Mouse (Mus musculus): Measurements from ENCODE around the gene Lclat1.
"Not testable (repeated sequence)": the region's sequence is repeated elsewhere in the genome, so short reads cannot be mapped to it uniquely, and the experiment has no call there.

The Lclat1 gene

DNA sequence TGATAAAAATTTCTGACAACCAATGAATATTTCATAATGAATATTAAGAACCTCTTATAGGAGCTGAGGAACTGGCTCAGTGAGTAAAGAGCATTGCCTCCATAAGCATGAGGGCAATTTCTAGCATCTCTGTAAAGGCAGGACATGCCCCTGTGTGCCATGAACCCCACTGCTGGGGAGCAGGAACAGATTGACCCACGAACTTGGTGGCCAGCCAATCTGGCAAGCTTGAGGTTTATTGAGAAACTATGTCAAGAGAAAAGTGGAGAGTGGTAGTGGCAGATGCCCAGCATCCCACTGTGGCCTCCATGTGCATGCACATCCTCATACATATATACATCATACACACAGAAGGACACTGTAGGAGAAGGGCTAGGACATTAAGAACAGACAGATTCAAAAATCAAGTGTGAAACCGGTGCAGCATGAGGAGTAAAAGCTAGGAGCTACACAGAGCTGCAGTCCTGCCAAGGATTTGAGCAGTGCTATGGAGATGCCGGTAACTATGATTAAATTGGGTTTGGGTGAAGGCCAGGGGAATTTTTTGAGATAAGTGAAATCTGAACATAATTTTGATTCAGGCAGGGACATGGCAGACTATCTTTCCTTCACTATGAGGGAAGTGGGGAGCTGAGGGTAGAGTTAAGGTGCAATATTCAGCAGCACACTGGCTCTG is 129.5 kb downstream of the Lclat1 start:
- no peak for DNase-seq (ENCODE audit: low spot score in 2 of 2)

DNA sequence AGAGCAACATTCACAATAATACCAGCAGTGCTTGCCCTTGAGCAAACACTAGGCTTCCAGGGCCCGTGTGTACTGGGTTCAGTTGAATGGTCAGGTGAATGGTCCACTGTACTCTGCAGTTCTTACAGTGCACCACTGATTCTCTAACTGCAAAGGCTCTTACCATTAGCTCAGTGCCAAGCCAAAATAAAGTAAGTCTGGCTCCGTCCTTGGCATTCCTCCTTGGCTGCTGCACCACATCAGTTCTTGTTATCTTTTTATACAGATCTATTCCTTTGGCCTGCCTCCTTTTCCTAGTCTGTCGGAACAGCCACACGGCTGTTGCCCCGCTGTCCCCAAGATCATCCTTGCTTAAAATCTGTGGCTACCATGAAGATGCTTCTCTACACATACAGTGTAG is 130.7 kb downstream of the Lclat1 start:
- no peak for DNase-seq (ENCODE audit: low spot score in 2 of 2)

DNA sequence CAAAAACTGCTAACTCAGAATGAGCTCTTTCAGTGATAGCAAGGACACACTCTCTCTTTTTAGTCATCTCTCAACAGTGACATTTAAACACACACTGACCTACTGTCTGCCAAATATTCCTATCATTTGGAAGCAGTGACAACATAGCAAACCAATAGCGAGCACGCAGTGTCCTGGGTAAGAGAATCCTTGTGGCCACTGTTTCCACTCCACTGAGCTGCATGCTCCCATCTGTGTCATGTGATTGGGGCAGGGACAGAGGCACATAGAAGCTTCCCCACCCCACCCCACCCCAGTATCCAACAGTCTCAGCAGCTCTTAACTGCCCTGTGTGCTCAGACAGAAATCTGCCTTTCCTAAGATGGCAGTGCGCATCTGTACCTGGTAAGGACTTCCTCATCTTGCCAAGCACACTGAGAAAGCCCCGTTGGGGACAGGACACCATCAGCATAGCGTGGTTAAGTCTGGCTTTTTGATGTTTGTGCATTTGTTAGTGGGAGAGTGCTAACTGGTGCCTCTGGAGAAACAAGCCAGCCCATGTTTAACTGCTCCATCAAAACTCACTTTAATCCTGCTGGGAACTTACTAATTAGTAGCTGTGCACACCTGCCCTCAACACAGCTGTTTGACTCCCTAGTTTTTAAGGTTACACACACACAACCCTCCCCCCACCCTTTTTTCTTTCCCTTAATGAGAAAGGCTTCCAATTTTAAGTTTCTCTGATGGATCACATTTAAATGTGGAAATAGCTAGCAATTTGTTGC is 133.5 kb downstream of the Lclat1 start:
- no peak for DNase-seq (ENCODE audit: low spot score in 2 of 2)

DNA sequence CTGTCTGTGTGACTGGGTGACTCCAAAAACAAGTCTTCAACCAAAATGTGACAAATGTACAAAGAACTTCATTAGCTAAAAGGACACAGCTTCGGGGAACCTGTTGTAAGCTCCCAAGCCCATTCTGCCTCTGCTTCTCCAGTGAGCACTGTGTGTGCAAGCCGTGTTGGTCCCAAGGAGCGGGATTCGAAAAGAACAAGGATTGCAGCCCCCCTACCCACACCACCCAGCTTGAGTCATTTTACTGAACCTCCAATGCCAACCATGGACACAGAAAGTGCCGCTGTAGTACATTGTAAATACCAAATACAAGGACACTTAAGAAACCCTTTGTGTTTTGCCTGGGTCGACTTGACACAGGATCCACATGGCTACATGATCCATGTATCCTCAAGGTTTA is 135.9 kb downstream of the Lclat1 start:
- DNase-seq (ENCODE audit: low spot score in 2 of 2): no peak

DNA sequence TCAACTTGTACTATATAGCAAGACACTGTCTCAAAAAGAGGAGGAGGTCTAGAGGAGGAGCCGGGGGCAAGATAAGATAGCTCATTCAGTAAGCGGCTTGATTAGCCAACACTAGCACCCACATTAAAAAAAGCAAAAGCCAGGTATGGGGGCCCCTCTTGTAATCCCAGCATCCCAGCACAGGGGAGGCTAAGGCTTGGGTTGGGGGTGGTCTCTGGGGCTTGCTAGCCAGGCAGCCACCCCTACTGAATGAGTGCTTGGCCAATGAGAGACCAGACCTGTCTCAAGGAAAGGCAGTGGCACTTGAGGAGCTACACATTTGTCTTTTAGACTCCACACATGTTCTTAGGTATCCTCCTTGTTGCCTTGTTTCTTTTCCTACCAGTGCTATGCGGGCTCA is 136.8 kb downstream of the Lclat1 start:
- no peak for DNase-seq (ENCODE audit: low spot score in 2 of 2)

DNA sequence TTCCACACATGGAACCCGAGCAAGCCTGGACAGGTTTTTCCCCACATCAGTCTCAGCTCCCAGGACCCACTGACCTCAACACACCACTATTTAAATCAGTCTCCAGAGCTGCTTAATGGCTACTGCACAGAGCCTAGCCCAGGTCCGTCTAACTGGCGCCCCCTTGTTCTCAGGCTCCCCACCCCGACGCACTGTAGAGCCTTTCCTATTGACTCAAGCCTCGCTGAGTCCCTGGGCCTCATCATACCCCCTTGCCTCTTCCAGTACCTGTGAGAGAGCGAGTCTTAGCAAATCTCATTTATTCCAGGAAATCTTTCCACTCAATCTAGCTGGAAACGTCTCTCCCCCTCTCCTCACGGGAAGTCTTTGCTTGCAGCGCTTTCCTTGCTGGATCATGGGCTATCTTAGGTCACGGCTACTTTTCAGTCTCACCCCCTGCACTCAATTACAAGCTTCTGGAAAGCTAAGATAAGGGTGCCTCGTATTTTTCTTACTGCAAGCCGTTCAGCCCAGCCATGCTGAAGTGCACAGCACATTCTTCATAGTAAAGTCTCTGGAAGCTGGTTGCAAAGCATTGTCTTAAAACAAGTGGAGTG is 137.4 kb downstream of the Lclat1 start:
- DNase-seq (ENCODE audit: low spot score in 2 of 2): no peak

DNA sequence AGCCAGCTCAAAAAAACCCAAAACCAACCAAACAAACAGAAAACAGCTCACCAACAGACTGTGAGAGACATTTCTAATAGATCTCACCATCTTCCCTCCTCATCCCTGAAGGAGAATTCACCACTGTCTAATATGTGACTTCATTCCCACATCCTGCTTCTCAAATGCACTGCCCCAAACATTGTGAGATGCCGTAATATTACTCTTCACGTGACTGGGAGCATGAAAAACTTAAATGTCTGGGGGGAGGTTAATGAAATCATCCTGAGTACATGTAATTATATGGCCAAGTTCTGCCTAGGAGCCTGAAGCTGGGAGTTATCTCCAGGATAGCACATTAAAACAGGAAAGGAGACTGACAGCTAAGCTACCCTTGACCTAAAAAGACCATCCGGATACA is 138.3 kb downstream of the Lclat1 start:
- no peak for DNase-seq (ENCODE audit: low spot score in 2 of 2)

DNA sequence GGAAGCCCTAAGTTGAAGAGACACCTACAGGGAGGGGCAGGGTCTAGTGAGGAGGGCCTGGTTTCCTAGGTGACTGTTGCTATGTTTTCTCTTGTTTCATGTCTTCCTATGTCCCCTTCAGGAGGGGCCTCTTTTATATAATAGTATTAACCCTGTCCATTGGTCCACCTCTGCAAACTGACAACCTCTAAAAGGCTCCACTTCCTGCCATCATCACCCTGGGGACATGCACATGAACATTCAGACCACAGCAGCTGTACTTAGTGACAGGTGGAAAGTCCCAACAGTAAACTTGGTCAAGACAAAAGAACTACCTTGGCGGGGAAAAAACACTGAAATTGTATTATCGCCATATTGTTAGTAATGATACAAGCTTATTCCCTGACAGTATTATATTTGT is 139.1 kb downstream of the Lclat1 start:
- peak in 1 of 2 experiments; percentile 17 for DNase-seq (ENCODE audit: low spot score in 2 of 2)

DNA sequence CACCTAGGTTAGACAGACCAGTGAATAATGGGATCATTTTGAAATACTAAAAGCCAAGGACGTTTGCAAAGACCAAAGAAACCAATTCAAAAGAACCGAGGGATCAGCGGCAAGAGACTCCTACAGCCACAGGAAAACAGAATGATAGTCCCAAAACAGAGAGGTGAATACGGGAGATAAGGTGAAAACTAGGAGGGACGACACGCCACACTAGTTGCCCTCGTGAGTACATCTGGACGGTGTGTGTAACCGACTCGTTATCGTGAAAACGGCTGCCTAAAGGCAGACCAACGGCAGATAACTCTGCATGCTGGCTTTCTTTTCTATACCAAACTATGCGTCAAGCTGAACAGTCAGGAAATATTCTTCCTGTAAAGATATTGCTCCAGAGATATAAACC is 140.0 kb downstream of the Lclat1 start:
- no peak for DNase-seq (ENCODE audit: low spot score in 2 of 2)

DNA sequence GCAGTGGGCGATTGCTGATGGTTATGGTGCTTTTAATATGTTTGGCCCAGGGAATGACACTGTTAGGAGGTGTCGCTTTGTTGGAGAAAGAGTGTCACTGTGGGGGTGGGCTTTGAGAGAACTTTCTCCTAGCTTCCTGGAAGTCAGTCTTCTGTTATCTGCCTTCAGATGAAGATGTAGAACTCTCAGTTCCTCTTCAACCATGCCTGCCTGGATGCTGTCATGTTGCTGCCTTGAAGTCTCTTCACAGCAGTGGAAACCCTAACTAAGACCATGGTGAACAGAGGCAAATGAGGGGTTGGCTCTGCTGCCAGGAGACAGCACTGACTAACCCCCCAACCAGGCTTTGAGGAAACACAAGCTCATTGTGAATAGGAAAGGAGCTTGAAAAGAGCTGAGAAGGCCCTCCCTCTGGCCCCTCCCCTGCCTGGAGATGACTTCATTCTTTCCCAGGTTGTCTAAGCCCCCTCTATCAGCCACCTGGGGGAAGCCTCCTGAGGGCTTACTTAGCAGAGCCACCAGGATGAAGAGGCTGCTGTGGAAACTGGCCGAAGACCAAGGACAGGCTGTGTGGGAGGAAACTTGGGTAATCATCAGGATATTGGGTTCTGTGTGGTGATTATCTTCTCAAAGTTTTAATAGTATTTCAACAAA is 142.8 kb downstream of the Lclat1 start:
- DNase-seq (ENCODE audit: low spot score in 2 of 2): no peak

DNA sequence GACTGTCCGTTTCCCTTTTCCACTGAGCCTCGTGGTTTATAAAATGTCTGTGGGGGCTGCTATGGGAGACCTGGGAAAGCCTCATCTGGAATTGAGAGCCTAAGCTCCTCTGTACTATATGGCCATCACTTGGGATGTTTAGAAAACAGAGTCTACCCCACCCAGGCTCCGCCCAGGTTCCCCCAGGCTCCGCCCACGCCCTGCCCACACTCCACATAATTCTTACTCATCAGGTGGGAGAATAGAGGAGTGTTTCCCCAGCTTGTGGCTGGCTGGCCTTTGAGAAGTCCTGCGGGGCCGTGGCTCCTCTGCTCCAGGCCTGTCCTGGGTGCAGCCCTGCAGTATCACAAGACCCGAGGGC is 143.3 kb downstream of the Lclat1 start:
- no peak for DNase-seq (ENCODE audit: low spot score in 2 of 2)

DNA sequence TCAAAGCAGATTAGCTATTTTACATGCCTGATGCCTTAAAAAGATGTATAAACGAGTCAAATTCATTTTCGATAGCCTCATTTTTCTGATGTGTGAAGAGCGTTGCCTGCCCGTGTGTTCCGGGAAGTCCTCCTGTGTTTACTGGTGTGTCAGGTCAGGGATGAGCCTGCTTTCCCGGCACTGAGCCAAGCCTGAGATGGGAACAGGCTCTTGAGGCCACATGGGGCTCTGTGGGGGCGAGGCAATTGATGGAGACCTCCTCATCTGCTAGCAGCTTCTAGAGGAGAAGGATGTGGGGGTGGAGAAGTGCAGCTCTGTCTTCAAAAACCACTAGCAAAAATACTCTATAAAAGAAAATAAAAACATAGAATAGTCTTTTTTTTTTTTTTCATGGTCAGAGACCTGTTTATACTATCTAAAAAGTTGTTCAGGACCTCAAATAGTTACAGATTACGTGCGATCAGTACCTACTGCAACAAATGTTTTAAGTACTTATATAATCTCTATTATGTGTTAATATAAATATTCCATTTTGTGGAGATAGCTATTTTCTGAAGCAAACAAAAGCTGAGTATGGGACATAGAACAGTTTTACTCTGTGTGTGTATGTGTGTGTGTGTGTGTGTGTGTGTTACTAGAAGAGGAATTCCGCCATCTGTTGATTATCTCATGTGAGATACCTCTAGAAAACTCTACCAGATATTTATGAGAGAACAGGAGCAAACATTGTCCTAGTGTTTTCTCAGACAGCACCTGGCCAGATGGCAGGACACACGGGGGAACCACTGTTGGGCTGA is 144.2 kb downstream of the Lclat1 start:
- no peak for DNase-seq (ENCODE audit: low spot score in 2 of 2)

DNA sequence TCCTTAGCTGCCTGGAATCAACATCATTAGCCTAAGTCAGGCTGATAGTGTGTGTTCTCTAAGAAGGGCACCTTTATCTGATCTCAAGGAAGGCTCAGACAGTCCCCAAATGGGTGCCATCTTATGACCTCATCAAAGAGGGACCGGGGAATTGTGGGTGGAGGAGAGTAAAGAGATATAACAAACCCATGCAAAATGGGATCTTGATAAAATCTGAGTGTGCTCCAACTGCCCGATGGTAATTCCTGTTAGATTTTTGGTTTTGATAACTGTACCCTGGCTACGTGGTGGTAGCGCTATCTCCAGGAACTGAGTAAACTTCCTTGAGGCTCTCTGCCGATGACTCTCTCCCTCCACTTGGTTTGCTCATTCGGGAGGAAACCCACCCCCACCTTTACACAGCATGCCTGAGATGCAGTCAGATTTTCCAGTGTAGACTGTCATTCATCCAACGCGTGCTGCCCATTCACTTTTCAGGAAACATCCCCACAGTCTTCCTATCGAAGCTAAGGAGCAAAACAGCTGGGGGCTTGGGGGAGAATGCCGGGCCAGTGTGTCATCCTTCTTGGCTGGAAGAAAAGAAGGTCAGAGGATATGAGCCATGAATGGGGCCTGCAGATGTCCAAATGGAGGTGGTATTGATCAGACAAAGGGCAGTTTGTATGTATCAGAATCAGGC is 145.6 kb downstream of the Lclat1 start:
- DNase-seq (ENCODE audit: low spot score in 2 of 2): no peak

DNA sequence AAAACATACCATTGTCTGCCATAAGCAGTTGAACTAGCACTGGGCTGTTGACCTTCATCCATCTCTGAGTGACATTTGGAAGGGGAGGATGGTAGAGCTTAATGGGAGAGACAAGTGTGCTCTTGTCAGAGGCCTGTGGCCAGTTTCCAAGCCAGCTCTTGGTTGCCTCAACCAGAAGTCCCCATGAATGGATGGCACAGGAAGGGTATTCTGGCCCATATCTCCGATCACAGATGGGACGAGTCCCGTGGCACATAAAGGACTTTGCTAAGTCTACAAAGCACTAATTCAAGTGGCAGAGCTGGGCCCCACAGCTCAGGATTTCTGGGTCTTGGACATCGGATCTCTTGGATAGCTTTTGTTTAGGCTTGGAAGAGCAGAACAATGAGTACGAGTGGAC is 148.0 kb downstream of the Lclat1 start:
- DNase-seq (ENCODE audit: low spot score in 2 of 2): no peak

DNA sequence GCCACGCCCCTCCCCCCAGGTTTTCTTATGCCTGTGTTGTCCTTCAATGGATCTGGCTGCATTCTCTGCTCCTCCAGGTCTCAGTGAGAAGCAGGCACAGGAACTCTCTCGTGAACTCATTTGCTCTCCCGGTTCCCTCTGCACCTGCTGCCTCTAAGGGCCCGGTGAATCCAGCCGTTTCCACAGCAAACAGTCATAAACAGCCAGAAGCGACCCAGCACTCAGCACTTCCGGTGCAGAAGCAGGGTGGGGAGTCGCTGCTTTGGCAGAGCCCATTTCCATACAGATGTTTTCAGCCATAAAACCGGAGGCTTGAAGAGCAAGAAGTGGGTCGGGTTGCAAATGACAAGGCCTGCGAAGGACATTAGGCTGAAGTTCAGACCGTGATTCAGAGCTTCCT is 150.8 kb downstream of the Lclat1 start:
- DNase-seq (ENCODE audit: low spot score in 2 of 2): no peak

DNA sequence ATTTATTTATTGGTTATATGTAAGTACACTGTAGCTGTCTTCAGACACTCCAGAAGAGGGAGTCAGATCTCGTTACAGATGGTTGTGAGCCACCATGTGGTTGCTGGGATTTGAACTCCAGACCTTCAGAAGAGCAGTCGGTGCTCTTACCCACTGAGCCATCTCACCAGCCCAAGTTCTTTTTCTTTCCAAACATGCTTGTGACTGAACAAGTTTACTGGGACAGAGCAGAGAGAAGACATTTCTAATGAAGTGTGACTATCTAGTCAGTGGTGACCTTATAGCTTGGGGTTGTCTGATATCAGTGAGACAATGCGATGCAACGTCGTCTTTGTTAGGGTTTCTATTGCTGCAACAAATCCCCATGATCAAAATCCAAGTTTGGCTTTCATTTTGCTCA is 151.5 kb downstream of the Lclat1 start:
- not testable (repeated sequence) for DNase-seq (ENCODE audit: low spot score in 2 of 2)

DNA sequence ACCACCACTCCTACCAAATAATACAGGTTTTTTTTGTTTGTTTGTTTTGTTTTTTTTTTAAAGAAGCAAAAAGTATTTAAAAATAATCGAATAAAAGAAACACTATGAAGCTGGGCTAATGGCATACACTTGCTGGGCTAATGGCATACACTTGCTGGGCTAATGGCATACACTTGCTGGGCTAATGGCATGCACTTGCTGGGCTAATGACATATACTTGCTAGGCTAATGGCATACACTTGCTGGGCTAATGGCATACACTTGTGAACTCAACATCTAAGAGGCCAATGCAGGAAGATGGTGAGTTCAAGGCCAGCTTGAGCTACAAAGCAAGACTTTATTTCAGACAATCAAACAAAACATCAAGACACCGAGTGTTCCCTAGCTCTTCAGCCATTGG is 154.8 kb downstream of the Lclat1 start:
- DNase-seq (ENCODE audit: low spot score in 2 of 2): no peak

DNA sequence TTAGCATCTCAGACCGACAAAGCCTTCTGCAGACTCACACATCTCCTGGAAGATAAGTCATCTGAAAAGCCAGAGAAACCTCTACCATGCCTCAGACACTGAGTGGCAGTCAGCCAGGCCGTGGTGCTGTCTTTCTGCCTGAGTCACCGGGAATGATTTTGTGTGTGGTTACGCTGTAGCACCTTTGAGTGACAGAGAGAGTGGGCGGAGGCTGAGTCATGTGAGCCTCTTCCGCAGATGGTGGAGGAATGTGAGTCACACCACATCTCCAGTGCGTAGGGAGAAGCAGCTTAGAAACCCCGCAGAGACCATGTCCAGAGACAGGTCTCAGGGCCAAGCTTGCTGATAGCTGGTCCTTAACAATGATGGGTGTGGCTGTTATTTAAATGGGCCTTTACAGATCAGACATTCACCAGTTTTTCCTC is 155.3 kb downstream of the Lclat1 start:
- no peak for DNase-seq (ENCODE audit: low spot score in 2 of 2)

DNA sequence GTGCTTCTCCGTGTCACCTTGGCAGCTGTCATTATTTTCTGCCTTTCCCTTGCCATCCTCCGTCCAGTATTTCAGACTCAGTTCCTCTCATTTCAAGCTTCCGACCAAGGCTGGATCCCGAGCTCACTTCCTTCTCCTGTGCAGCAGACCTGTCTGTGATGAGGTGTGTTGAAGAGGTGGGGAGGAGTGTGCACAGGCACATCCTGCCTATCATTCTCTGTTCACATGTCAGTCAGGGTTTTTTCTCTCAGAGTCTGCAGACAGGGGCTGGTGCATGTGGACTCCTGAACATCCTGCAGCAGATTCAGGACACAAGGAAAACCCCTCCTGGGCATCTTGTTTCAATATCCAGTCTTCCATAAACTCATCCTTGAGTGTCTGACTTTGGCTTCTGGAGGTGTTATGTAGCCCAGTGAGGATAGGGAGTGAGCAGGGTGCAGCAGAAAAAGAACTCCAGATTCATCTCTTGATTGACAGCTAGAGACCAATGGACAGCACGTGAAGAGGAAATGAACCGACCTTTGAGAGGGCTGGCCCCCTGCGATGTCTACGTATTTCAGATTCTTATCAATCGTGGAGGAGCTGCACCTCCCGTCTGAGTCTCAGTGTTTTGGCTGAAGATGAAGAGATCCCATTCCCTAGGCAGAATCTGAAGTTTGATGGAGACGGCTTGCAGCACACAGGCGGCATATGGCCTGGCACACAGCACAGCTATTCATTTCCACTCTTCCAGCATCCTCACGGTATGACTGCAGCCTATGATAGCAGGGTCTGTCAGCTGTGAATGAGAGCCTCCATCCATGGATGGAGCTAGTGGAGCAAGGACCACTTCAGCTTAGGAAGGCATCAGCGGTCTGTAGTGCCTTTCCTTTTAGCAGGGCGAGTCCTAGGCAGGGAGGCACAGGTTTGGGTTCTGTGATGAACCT is 163.3 kb downstream of the Lclat1 start:
- DNase-seq (ENCODE audit: low spot score in 2 of 2): no peak

Measured in spleen, postnatal 14 days (tissue).